Mouse (Mus musculus) left cerebral cortex, postnatal 25 days (tissue): Measurements from ENCODE around the gene Maneal. TPM values are rescaled to one million over a fixed set of nuclear protein-coding genes. Genes with fewer than 3 reads are reported as not detected.

ENCODE experiments used
- DNase-seq, 2 experiments: peaks; one replicate each; pipeline ENCODE4 v3.0.0; 2022; ENCODE audit warnings: low spot score in 2 of 2, mixed read lengths in 1 of 2
- intact Hi-C: fragments of 180-260 bp; cut with DNase I; formaldehyde crosslinking; loops from one replicate; pipeline ENCODE4 v1.15.1; 2025
- total RNA-seq, 2 experiments: library from RNA; stranded (reverse); gene quantifications; 2 replicates each; pipeline ENCODE4 v1.2.3; 2021

The Maneal gene
- total RNA-seq, 2 experiments from 2014 or later, result 49.2 to 51.7 TPM

- DNase-seq, result peak; percentile 78 to 81
- intact Hi-C loops, result loop anchor here (5.0 kb wide), 1 partner anchor 41 kb away; no protein-coding TSS in a partner anchor
These were observed 10.9 kb downstream of the Maneal start, which contains the start of gene 1110065P20Rik for GRCm38 (mm10) chr4:124850933-124851658. TSS of gene 1110065P20Rik (minus strand) at chr4:124851196.

GRCm38 (mm10) chr4:124850261-124850913, 11.6 kb downstream of the Maneal start, which contains the start of gene Yrdc:
TSS of gene Yrdc (plus strand) at chr4:124850679.
- DNase-seq, result peak; percentile 95
- intact Hi-C loops, result loop anchor here (5.0 kb wide), 1 partner anchor 42 kb away; no protein-coding TSS in a partner anchor

GRCm38 (mm10) chr4:124849631-124850260, 12.2 kb downstream of the Maneal start:
- intact Hi-C loops, result loop anchor here (5.0 kb wide), 1 partner anchor 43 kb away; no protein-coding TSS in a partner anchor

DNA sequence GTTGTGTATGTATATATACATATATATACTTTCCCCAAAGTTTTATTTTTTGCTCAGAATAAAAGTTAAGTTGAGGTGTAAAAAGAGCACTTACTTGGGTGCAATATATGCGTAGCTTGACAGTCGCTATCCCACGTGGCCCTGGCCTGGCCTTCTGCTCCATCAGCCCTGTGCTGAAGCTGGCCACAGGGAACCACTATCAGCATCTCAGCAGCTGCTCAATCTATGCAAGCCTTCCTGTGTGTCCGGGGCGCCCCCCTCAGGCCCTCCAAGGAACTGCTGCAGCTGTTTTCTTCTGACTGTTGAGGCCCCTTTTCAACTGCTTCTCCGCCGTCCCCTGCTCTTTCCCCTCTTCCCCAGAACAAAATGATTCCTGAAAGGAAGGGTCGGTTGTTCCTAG, 14.4 kb downstream of the Maneal start:
- DNase-seq, result peak; percentile 83 to 89
- intact Hi-C loops, result loop anchor here (1.0 kb wide), 1 partner anchor 45 kb away; the partner anchor contains the start of gene Mtf1

More at GRCm38 (mm10) chr4:124849631-124850260, 12.2 kb downstream of the Maneal start:
- peak; percentile 69 to 86 for DNase-seq

- no peak for DNase-seq
- intact Hi-C loops, result no loop called here
These were observed 18.5 kb downstream of the Maneal start for GRCm38 (mm10) chr4:124843493-124843892.

DNA sequence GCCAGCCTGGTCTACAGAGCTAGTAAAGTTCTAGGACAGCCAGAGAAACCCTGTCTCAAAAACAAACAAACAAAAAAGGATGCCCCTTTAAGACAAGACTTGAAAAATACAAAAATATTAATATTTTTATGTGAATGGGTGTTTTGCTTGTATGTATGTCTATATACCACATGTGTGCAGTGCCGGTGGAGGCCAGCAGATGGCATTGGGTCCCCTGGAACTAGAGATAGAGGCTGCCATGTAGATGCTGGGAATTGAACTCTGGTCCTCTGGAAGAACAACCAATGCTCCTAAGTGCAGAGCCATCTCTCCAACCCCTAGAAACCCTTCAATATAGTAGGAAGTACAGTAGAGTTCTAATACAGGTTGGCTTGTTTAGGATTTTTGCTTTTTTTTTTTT, 21.0 kb downstream of the Maneal start:
- intact Hi-C loops, result no loop called here
- no peak for DNase-seq

- intact Hi-C loops, result no loop called here
- no peak for DNase-seq
These were observed 23.8 kb downstream of the Maneal start for GRCm38 (mm10) chr4:124838035-124838700.

DNA sequence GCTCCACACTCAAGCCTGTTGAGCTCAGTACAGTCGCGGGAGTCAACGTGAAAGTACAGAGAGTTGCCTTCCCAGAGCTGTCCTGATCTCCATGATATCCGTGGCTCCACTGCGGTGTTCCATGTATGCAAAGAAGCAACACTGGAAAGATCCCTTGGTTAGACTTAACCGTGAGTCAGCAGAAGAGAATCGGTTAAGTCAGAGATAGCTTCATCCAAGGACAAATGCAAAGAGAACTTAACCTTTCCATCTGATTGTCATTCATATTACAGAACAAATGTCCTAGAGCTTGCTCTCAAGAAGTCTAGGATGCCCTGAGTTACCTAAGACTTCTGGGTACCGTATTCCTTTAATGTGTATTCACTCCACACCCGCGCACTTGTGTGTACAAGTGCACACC, 29.2 kb downstream of the Maneal start:
- no peak for DNase-seq

GRCm38 (mm10) chr4:124829671-124830070, 32.3 kb downstream of the Maneal start:
- no peak for DNase-seq
- intact Hi-C loops, result no loop called here

More for the DNA sequence above, 29.2 kb downstream of the Maneal start:
- intact Hi-C loops, result no loop called here

DNA sequence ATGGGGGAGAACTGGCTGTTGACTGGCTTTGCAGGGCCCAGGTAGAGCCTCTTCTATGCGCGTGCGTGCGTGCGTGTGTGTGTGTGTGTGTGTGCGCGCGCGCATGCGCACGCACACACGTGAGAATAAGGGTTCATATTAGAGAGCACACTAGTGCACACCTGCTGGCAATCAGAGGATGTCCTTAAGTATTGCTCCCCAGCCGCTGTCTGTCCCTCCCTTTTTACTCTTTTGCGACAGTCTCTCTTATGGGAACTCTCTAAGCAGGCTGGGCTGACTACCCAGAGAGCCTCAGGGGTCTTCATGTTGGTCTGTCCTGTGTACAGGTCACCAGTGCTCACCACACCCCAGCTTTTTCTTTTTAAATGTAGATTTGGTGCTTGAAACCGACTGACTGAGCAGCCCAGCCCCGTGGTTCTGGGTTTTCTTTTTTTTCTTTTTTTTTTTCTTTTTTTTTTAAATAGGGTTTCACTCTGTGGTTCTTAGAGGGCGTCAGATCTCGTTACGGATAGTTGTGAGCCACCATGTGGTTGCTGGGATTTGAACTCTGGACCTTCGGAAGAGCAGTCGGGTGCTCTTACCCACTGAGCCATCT, 36.5 kb downstream of the Maneal start:
- intact Hi-C loops, result no loop called here
- DNase-seq, result no peak

GRCm38 (mm10) chr4:124824967-124825366, 37.0 kb downstream of the Maneal start:
- no peak for DNase-seq
- intact Hi-C loops, result no loop called here

GRCm38 (mm10) chr4:124818832-124819231, 43.1 kb downstream of the Maneal start:
- intact Hi-C loops, result no loop called here
- no peak for DNase-seq

GRCm38 (mm10) chr4:124817803-124818202, 44.2 kb downstream of the Maneal start:
- DNase-seq, result no peak
- intact Hi-C loops, result no loop called here

DNA sequence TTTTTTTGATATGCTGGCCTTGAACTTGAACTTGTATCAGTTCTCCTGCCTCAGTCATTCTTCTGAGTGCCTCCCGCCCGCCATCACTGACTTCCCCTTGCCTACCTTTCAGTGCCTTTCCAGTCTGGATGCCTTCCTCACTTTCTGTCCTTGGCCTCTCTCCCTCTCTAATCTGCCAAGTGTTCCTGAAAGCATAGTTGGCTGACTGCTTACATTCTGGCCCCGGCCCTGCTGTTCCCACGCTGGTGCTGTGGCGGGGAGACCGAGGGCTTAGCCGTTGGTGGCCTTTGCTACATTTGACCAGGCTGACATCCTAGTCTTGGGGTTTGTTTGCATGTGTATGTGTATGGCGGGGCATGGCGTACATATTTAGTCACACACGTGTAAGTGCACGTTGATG, 46.1 kb downstream of the Maneal start:
- no peak for DNase-seq
- intact Hi-C loops, result no loop called here

DNA sequence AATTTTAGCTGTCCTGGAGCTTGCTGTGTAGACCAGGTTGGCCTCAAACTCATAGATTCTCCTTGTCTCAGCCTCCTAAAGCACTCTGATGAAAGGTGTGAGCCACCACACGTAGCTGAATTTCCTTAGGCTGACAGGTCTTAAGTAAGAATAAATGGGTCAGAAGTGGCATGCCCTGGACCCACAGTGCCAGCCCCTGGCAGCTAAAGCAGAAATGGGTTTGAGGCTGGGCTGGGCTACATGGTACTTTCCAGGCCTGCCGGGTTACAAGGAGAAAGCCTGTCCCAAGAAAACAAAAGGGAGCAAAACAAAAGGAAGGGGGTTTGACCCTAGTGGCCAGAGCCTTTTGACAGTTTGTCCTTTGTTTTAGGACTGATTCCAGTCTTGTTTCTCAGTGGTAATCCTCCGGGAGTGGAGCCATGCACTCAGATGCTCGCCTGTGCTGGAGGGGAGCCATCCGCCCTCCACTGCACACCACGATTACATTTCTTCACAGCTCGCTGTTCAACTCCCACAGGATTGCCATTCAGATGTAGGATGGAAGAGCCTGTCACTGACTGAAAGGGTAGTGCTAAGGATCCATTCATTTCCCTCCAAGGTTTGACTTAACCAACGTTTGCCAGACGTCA, 50.5 kb downstream of the Maneal start:
- intact Hi-C loops, result no loop called here
- peak; percentile 42 to 89 for DNase-seq

DNA sequence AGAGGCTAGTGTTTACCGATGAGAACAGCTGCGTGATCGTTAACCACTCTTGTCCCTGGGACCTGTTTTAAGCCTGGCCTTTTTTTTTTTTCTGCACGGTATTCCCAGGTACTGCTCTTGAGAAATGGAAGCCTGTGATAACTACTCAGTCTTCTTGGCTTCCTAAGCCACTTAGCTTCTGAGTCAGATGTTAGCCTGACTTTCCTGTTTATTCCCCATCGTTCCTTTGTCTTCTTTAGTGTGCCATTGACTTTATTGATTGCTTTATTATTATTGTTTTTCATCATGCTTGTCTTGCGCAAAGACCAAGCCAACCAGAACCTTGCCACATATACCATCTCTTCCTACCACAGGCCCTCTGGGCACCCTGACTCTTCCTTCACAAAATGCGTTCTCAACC, 51.9 kb downstream of the Maneal start:
- intact Hi-C loops, result no loop called here
- no peak for DNase-seq

- DNase-seq, result no peak
- intact Hi-C loops, result no loop called here
These were observed 52.7 kb downstream of the Maneal start for GRCm38 (mm10) chr4:124809136-124809883.

DNA sequence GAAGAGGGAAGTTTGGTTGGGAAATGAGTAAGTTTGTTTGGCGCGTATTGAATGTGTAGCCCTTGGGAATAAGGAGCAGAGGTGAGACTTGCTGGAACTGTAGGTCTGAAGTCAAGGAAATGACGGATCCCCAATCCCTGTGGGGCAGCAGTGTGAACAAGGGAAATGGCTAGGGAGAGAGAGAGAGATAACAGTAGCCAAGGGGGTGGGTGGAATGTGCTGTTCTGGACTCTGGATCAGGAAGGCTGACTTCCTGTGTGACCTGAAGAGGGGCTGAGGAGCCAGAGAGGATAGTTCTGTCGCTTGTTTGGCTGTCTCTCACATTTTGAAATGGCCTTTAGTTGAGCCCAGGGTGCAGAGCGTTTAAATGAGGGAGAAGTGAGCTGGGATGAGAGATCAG, 53.5 kb downstream of the Maneal start:
- DNase-seq, result no peak
- intact Hi-C loops, result no loop called here
